Mouse (Mus musculus) thymus, adult 18-20 months (tissue): ENCODE data around the gene Nacc2.
A peak's percentile ranks its signal among the peaks of the same experiment; 100 is the strongest.

Experiments
- DNase-seq, 2 experiments: peaks; one replicate each; pipeline ENCODE4 v3.0.0; 2022; ENCODE audit warnings: mixed read lengths in 2 of 2

The Nacc2 gene

DNA sequence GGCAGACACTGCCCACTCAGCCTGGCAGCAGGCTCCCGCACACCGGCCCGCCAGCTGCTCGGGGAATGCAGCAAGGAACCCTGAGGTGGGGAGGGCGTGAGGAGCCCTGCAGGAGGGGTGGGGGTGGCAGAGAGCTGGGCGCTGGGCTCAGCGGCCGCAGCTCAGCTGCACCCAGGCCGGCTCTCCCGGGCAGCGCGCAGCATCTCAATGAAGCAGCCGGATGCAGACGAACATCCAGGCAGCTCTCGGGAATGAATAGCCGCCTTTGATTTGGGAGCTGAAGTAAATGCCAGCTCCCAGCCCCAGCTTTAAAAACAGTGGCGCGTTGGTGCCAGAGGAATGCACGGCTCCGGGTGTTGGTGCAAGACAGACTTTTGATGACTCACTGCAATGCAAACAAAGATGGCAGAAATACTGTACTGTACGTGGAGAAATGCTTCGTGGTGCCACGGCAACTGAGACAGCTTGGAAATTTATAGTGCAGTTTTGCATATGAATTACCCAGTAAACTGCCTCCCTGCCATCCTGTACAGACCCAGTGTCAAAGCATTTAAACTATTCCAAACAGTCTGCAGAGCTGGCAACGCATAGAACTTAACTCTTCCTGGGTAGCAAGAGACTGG lies 31.1 kb downstream of the Nacc2 start:
- DNase-seq = no peak

- DNase-seq = no peak
Observed at GRCm38 (mm10) chr2:26090876-26091770, 31.9 kb downstream of the Nacc2 start.

DNA sequence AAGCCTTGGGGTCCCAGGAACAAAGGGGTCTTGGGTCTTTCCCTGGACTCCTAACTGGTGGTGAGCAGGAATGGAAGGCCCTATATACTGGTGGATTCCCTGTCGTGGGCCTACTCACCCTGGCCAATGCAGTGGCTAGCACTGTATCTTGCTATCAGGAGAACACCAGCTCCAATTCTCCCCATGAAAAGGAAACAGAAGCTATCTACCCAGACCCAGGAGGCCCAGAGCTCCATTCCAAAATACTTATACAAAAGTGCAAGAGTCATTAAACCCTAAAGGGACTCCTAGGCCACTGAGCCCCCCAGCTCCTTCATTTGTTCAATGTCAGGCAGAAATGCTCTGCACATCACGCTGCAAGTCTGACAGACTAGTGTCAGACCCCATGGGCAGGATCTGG lies 34.0 kb downstream of the Nacc2 start:
- no peak for DNase-seq

DNA sequence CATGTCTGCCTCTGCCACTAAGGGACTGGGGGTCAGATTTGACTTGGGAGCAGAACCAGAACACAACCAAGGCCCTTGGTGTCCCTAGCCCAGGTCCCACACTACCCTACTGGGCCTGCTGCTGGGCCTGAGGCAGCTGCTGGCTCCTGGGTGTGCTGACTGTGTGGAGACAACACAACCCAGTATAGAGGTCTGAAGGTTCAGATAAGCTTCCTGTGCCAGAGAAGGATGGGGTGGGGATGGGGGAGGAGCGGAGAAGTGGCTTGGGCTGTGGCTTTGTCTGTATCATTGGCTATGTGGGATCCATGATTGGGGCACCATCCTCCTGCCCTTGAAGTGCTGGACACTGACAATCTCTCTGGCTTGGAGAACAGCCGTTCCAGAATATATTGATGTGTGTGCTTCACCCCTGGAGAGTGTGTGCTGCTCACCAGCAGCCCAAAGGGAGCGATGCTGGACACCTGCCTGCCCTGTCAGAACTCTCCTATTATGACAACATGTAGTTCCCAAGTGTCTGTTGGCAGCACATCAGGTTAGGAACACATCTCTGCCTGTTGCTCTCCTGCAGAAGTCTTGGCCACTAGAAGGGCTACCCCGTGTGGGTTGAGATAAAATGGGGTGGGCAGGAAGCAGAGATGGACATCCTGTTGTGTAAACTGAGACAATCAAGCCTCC lies 36.0 kb downstream of the Nacc2 start:
- no peak for DNase-seq

DNA sequence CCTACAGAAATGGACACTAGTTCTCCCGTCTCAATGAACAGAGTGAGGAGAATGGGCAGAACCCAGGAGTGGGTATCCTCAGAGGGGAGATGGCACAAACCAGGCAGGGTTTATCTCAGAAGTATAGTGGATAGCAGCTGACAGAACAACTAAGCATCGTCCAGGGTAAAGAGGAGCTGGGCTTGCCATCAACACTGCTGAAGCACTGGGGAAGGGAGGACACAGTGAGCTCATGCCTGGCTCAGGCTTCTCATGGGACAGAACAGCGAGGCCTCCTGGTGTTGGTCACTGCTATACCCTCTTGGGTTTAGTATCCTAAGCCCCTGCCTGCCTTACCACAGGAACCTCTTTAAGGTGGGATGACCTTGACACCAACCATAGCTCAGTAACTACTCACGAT lies 36.5 kb downstream of the Nacc2 start:
- DNase-seq = no peak

DNA sequence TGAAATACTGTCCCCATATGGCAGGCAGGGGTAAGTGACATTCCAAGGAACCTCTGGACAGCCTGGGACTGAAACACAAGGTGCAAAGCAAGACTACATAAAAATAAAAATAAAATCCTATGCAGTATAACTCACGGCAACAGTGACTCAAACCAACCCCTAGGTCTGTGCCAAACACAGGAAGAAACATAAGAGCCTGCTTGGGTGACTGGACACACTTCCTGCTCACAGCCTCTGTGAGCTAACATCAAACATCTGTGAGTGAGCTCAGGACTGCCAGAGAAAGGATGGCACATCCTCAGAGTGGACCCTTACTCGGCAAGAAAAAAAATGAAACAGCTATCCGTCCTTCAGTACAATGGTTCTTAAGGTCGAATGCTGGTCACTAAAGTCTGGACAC lies 40.1 kb downstream of the Nacc2 start:
- no peak for DNase-seq

DNA sequence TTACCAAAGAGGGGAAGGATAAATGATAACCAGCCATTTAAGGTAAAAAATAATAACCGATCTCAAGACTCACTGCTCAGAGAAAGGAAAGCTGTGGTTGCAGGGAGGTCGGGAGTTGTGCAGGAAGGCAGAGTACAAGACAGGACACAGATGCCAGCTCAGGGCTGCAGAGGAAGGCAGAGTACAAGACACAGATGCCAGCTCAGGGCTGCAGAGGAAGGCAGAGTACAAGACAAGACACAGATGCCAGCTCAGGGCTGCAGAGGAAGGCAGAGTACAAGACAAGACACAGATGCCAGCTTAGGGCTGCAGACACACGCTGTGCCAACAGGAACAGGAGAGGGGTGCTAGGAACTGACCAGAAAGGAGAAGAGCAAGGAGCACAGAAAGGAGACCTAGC lies 42.2 kb downstream of the Nacc2 start:
- no peak for DNase-seq

- DNase-seq = no peak
Observed at GRCm38 (mm10) chr2:26079409-26079808, 43.6 kb downstream of the Nacc2 start.

GRCm38 (mm10) chr2:26077068-26077467 lies 46.0 kb downstream of the Nacc2 start:
- no peak for DNase-seq

DNA sequence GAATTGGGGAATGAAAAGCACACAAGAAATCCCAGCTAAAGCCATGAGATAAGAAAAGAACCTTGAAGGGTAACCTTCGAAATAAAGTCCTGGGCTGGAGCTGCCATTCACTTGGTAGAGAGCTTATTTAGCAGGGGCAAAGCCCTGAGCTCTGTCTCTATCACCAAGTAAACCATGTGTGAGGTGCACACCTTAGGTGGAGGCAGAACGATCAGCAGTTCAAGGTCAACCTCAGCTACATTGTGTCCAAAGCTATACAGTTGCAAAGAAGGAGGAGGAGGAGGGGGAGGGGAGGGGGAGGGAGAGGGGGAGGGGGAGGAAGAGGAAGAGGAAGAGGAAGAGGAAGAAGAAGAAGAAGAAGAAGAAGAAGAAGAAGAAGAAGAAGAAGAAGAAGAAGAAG lies 46.9 kb downstream of the Nacc2 start:
- no peak for DNase-seq

GRCm38 (mm10) chr2:26074551-26074950 lies 48.5 kb downstream of the Nacc2 start:
- no peak for DNase-seq

DNA sequence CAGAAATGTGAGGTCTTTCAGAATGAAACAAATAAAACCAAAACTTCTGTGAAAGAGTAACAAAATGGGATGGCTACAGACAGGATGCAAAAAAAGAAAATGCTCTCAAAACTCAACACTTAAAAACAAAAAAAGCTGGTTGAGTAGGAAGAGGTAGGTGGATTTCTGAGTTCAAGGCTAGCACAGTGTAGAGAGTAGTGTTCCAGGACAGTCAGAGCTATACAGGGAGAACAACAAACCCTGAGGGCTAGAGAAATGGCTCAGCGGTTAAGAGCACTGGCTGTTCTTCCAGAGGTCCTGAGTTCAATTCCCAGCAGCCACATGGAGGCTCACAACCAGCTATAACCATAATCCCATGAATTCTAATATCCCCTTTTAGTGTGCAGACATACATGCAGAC lies 54.4 kb downstream of the Nacc2 start:
- DNase-seq = no peak

- DNase-seq = no peak
Observed at GRCm38 (mm10) chr2:26068175-26068574, 54.8 kb downstream of the Nacc2 start.

DNA sequence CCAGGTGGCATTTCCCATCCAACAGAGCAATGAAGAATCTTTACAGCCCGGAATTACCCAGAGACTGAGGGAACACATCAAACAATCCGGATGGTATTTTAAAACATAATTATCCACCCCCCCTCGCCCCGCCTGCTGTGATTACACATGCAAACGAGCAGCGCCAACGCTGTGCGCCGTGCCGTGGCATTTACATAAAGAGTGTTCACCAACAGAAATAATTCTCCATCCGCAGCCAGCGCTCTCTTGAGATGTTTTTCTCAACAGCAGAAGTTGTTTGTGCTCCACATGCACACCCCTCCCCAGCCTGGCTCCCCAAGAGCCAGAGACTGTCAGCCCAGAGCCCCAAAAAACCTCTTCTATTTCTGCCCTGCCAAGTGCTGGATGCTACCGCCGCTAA lies 56.5 kb downstream of the Nacc2 start:
- no peak for DNase-seq

DNA sequence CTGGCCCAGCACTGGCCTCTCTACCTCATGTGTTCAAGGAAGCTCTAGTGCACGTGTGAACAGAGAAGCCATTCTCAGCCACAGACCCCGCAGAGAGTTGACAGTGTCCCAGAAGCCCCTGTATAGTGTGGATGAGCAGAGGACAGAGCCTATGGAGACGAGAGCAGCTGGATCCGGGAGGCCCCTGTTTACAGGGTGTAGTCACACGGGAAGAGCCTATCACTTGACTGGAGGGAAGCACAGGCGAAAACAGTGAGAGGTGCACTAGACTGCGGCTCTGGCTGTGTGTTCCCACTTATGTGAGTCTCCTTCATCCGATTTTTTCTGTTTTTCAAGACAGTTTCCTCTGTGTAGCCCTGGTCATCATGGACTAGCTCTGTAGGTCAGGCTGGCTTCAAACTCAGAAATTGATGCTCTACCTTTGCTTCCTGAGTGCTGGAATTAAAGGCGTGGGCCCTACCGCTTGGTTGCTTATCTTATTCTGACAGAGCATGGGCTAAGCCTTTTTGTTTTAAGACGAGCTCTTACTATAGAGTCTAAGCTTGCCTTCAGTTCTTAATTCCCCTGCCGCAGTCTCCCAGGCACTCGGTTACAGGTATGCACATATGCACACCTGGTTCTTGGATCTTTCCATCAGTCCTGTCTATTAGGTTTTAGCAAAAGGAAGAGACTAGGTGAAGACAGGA lies 60.1 kb downstream of the Nacc2 start:
- DNase-seq = no peak

GRCm38 (mm10) chr2:26062241-26062640 lies 60.8 kb downstream of the Nacc2 start:
- DNase-seq = no peak

DNA sequence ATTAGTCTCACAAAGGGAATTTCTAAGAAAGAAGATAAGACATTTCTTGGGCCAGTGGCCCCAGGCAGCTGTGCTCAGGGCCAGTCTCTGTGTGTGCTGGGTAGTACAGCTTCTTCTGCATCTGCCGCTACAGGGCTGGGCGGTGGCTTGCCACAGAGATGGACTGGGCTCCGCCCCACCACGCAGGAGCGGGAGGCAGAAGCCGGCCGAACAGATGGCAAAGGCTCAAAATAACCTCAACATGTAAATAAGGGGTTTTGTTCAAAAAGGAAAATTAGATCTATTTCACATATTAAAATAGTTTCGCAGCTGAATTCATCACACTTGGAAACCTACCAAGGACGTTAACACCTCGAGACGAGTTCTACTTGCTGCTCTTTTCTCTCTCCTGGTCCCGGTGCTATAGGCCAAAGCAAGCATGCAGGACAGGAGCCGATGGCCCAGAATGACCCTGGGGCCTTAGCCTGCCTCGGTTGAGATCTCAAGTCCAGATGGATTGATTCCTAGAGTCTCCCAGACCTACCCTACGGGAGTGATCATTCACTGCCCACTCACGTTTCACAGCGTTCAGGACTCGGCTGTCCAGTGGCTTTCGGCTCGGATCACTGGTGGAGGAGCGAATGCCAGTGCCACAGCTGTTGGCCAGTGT lies 61.9 kb downstream of the Nacc2 start:
- DNase-seq = no peak

DNA sequence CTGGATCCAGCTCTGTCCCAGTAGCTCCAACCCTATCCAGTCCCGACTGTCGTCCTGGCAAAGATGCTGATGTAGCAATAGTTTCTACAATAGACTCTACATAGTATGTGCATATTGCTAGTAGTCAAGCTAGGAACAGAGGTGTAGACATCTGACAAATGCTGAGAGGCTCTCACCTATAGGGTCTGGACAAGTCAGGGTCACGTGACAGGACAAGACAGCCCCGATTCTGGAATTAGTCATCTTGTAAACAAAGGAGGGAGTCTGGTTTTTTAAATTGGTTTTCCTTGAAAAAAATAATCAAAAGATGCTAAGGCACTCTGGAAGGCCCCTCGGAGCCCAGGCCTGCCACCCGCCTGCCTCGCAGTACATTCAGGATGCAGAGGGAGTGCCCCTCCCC lies 66.0 kb downstream of the Nacc2 start:
- no peak for DNase-seq

GRCm38 (mm10) chr2:26056226-26056625 lies 66.8 kb downstream of the Nacc2 start:
- DNase-seq = no peak

DNA sequence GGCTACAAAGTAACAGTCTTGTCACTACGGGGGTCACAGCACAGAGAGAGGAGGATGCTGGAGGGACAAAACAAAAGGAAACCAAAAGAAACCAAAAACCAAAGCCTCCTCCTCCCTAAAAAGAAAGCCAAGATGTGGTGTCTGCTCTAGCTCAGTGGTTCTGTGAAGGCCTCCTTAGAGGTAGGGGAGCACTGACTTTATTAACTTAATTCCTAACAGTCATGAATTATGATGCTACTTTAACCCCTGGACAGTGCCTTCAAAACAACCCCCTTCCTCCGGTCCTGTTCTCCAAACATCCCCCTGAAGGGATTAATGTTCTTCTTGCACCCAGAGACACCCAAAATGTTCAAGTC lies 67.3 kb downstream of the Nacc2 start:
- no peak for DNase-seq

- peak; percentile 14 to 15 for DNase-seq
Observed at GRCm38 (mm10) chr2:26055046-26055746, 67.8 kb downstream of the Nacc2 start.

- DNase-seq = no peak
Observed at GRCm38 (mm10) chr2:26052806-26053205, 70.2 kb downstream of the Nacc2 start.
